Mouse (Mus musculus) G1E (cell line): ENCODE data around the gene H2al2a. TPM values are rescaled to one million over a fixed set of nuclear protein-coding genes. Genes with fewer than 3 reads are reported as not detected.

Source experiments
- ATAC-seq: 2 replicates; pipeline ENCODE4 v1.8.0; 2016; ENCODE audit warnings: mild to moderate bottlenecking; ENCODE audit not compliant: insufficient number of reproducible peaks, poor library complexity, low FRiP score, severe bottlenecking; ENCODE audit errors: extremely low read depth
- DNase-seq: peaks from one replicate; pipeline ENCODE4 v3.0.0; 2012; ENCODE audit warnings: low spot score
- H3K27me3 ChIP-seq: 2 replicates; pipeline ENCODE4 v1.6.1; 2012; ENCODE audit warnings: mild to moderate bottlenecking, low read length, inconsistent platforms; ENCODE audit not compliant: insufficient read depth
- H3K36me3 ChIP-seq: replicated peaks from 2 replicates; pipeline ENCODE3; 2012; ENCODE audit warnings: mild to moderate bottlenecking, inconsistent platforms
- H3K4me1 ChIP-seq: 2 replicates; pipeline ENCODE4 v1.6.1; 2012; ENCODE audit warnings: low read depth, low read length, inconsistent platforms, mixed read lengths; ENCODE audit not compliant: insufficient read depth
- H3K4me3 ChIP-seq: 2 replicates; pipeline ENCODE4 v1.5.1; 2012; ENCODE audit warnings: low read depth, mild to moderate bottlenecking, inconsistent platforms, low read length, moderate library complexity, mixed read lengths
- H3K9me3 ChIP-seq: replicated peaks from 2 replicates; pipeline ENCODE4 v1.6.1; 2012; ENCODE audit warnings: inconsistent platforms
- CTCF ChIP-seq: IDR thresholded peaks from 2 replicates; pipeline ENCODE4 v1.5.1; 2012; ENCODE audit warnings: low read depth, low read length, inconsistent platforms, mixed read lengths
- GATA1 ChIP-seq: IDR thresholded peaks from 2 replicates; pipeline ENCODE4 v1.6.1; 2012; ENCODE audit warnings: borderline replicate concordance, low read length, inconsistent platforms, mixed read lengths
- GATA2 ChIP-seq: IDR thresholded peaks from 2 replicates; pipeline ENCODE4 v1.6.1; 2012; ENCODE audit warnings: low read depth, low read length, inconsistent platforms, borderline replicate concordance
- POLR2AphosphoS5 ChIP-seq: IDR thresholded peaks from 2 replicates; pipeline ENCODE4 v1.6.1; 2012; ENCODE audit warnings: low read depth, low read length, inconsistent platforms; ENCODE audit not compliant: insufficient replicate concordance
- TAL1 ChIP-seq: conservative IDR thresholded peaks from 2 replicates; pipeline ENCODE4 v1.6.1; 2012; ENCODE audit warnings: low read depth, low read length, inconsistent platforms, mixed read lengths
- polyA plus RNA-seq: library from polyadenylated mRNA; stranded (reverse); fragments of >175 nt; gene quantifications from 2 replicates; pipeline ENCODE4 v1.2.3, GENCODE M21; 2012
- total RNA-seq, 2 experiments: library from RNA; stranded (forward) in 1 of 2; stranded (reverse) in 1 of 2; fragments of 200-1000 nt in 1 of 2; fragments of >200 nt in 1 of 2; fragmentation: Nextera tagmentation in 1 of 2; gene quantifications; 2 replicates each; pipeline ENCODE4 v1.2.3; 2014 to 2017

Gene H2al2a
- total RNA-seq (2014; fragmentation: Nextera tagmentation) (not detected in 2 replicates), total RNA-seq (2017) (not detected in 2 replicates), polyA plus RNA-seq (not detected in 2 replicates)

- H3K36me3 ChIP-seq: no peaks in the 10 kb centered on the region
- DNase-seq: no peak
- no peak for TF ChIP-seq GATA1
- TF ChIP-seq CTCF: no peak
- no peak for TF ChIP-seq TAL1
- TF ChIP-seq GATA2: no peak
- TF ChIP-seq POLR2AphosphoS5: no peak
- no peaks in the 10 kb centered on the region for H3K4me1 ChIP-seq
- peaks cover 19% of the 10 kb centered on the region for H3K27me3 ChIP-seq
- no peak for ATAC-seq
- H3K9me3 ChIP-seq: no peaks in the 10 kb centered on the region
- H3K4me3 ChIP-seq: no peak within 1 kb of the TSS
Observed at GRCm38 (mm10) chr2:17996858-17997257, at the start of gene H2al2a. TSS of gene H2al2a (minus strand) at chr2:17996958.

- TF ChIP-seq GATA2 (no peak), CTCF (no peak), POLR2AphosphoS5 (no peak), TAL1 (no peak), GATA1 (no peak)
- DNase-seq (no peak), ATAC-seq (no peak)
- no peak overlapping the region for H3K4me3 ChIP-seq
- H3K36me3 ChIP-seq: no peaks in the 10 kb centered on the region
- no peaks in the 10 kb centered on the region for H3K9me3 ChIP-seq
- H3K27me3 ChIP-seq: peaks cover 50% of the 10 kb centered on the region
- H3K4me1 ChIP-seq: peaks cover 43% of the 10 kb centered on the region
Observed at GRCm38 (mm10) chr2:18046186-18046585, 49.4 kb upstream of the H2al2a start.

- peaks cover 42% of the 10 kb centered on the region for H3K4me1 ChIP-seq
- no peaks in the 10 kb centered on the region for H3K9me3 ChIP-seq
- no peak for DNase-seq
- peaks cover 54% of the 10 kb centered on the region for H3K27me3 ChIP-seq
- TF ChIP-seq POLR2AphosphoS5: no peak
- no peak for TF ChIP-seq TAL1
- TF ChIP-seq GATA2: no peak
- TF ChIP-seq GATA1: no peak
- no peak for TF ChIP-seq CTCF
- no peaks in the 10 kb centered on the region for H3K36me3 ChIP-seq
- ATAC-seq: no peak
- no peak overlapping the region for H3K4me3 ChIP-seq
Observed at GRCm38 (mm10) chr2:18045781-18046181, 49.0 kb upstream of the H2al2a start.

- no peaks in the 10 kb centered on the region for H3K36me3 ChIP-seq
- H3K4me3 ChIP-seq: no peak overlapping the region
- peaks cover 37% of the 10 kb centered on the region for H3K4me1 ChIP-seq
- ATAC-seq (no peak), DNase-seq (no peak)
- no peaks in the 10 kb centered on the region for H3K9me3 ChIP-seq
- TF ChIP-seq CTCF (no peak), GATA1 (no peak), POLR2AphosphoS5 (no peak), GATA2 (no peak), TAL1 (no peak)
- H3K27me3 ChIP-seq: peaks cover 59% of the 10 kb centered on the region
Observed at GRCm38 (mm10) chr2:18045143-18045780, 48.5 kb upstream of the H2al2a start.

GRCm38 (mm10) chr2:18041199-18041885, 44.6 kb upstream of the H2al2a start:
- Histone ChIP-seq H3K36me3 (no peaks in the 10 kb centered on the region), H3K4me1 (peaks cover 6% of the 10 kb centered on the region), H3K4me3 (no peak overlapping the region), H3K9me3 (no peaks in the 10 kb centered on the region), H3K27me3 (peaks cover 80% of the 10 kb centered on the region)
- ATAC-seq (no peak), DNase-seq (no peak)
- TF ChIP-seq GATA2: no peak
- TF ChIP-seq CTCF: no peak

- H3K27me3 ChIP-seq: peaks cover 78% of the 10 kb centered on the region
- ATAC-seq: no peak
- no peak overlapping the region for H3K4me3 ChIP-seq
Observed at GRCm38 (mm10) chr2:18040347-18041160, 43.8 kb upstream of the H2al2a start.

More at GRCm38 (mm10) chr2:18040347-18041160, 43.8 kb upstream of the H2al2a start:
- no peak for DNase-seq
- H3K36me3 ChIP-seq: no peaks in the 10 kb centered on the region
- TF ChIP-seq CTCF (no peak), POLR2AphosphoS5 (no peak), GATA2 (no peak), TAL1 (no peak), GATA1 (no peak)
- no peaks in the 10 kb centered on the region for H3K9me3 ChIP-seq
- no peaks in the 10 kb centered on the region; the same call in 1 of the 2 replicates for H3K4me1 ChIP-seq
